Mouse (Mus musculus) midbrain, postnatal 0 days (tissue): Measurements from ENCODE around the gene Map7. TPM values are rescaled to one million over a fixed set of nuclear protein-coding genes. Genes with fewer than 3 reads are reported as not detected.

Source experiments
- ATAC-seq: fragments of 200-750 bp; cut with Nextera tagmentation; 2 replicates; pipeline ENCODE4 v1.8.0; 2017; ENCODE audit warnings: moderate number of reproducible peaks, mild to moderate bottlenecking, moderate TSS enrichment, moderate library complexity; ENCODE audit not compliant: low FRiP score
- DNase-seq: peaks from one replicate; pipeline ENCODE4 v3.0.0-alpha.2; 2015; ENCODE audit warnings: low spot score
- H3K27ac ChIP-seq: fragments of 300-500 bp; sonication (generic); 2 replicates; pipeline ENCODE4 v1.5.1; 2014; ENCODE audit warnings: low read depth, mild to moderate bottlenecking, low read length, mixed read lengths
- H3K27me3 ChIP-seq: fragments of 300-500 bp; sonication (generic); 2 replicates; pipeline ENCODE4 v1.6.1; 2014; ENCODE audit warnings: low read length, control low read depth, mixed read lengths; ENCODE audit not compliant: insufficient read depth
- H3K36me3 ChIP-seq: fragments of 300-500 bp; sonication (generic); 2 replicates; pipeline ENCODE4 v1.6.1; 2014; ENCODE audit warnings: low read length, control low read depth, mixed read lengths; ENCODE audit not compliant: insufficient read depth
- H3K4me1 ChIP-seq: fragments of 300-500 bp; sonication (generic); 2 replicates; pipeline ENCODE4 v1.6.1; 2014; ENCODE audit warnings: mild to moderate bottlenecking, control low read depth, antibody characterized with exemption, low read length, mixed read lengths; ENCODE audit not compliant: insufficient read depth
- H3K4me2 ChIP-seq: fragments of 300-500 bp; sonication (generic); 2 replicates; pipeline ENCODE4 v1.6.1; 2014; ENCODE audit warnings: low read depth, mild to moderate bottlenecking, low read length, mixed read lengths; ENCODE audit not compliant: poor library complexity, severe bottlenecking
- H3K4me3 ChIP-seq: fragments of 300-500 bp; sonication (generic); 2 replicates; pipeline ENCODE4 v1.5.1; 2014; ENCODE audit warnings: low read depth, mild to moderate bottlenecking, low read length, moderate library complexity
- H3K9ac ChIP-seq: fragments of 300-500 bp; sonication (generic); replicated peaks from 2 replicates; pipeline ENCODE4 v1.6.1; 2014; ENCODE audit warnings: mild to moderate bottlenecking, low read length, moderate library complexity, mixed read lengths; ENCODE audit not compliant: poor library complexity, severe bottlenecking
- H3K9me3 ChIP-seq: fragments of 300-500 bp; sonication (generic); 2 replicates; pipeline ENCODE4 v1.6.1; 2016; ENCODE audit warnings: low read length, control low read depth
- CTCF ChIP-seq: IDR thresholded peaks from 2 replicates; pipeline ENCODE4 v1.5.1; 2016; ENCODE audit warnings: antibody characterized with exemption, mild to moderate bottlenecking
- WGBS: fragments of 180-500 bp; shearing (Covaris S2); extraction: QIAGEN DNeasy Blood & Tissue Kit; methylation state at CpG from one replicate; pipeline ENCODE4 v1.1.7; 2014; 5-methylcytosine and 5-hydroxymethylcytosine counted together
- polyA plus RNA-seq: library from polyadenylated mRNA; unstranded; fragments of >200 nt; fragmentation: Nextera tagmentation; extraction: Ambion mirVana; gene quantifications from 2 replicates; pipeline ENCODE4 v1.2.1, GENCODE M21; 2015
- total RNA-seq: library from RNA; depleted of rRNA; stranded (reverse); fragments of >200 nt; gene quantifications from 2 replicates; pipeline ENCODE4 v1.2.3, GENCODE M21; 2014

Map7 gene
- total and polyA plus RNA-seq, 2 experiments from 2014 or later, result 8.3 to 8.7 TPM

- ATAC-seq (no peak), DNase-seq (no peak)
- no peaks in the 10 kb centered on the region for H3K36me3 ChIP-seq
- WGBS, result 92% methylated on average over 2 of the region's 2 CpGs
- H3K27me3 ChIP-seq, result no peaks in the 10 kb centered on the region
- H3K9me3 ChIP-seq, result no peaks in the 10 kb centered on the region
- no peak overlapping the region for H3K9ac ChIP-seq
- H3K4me2 ChIP-seq, result no peak overlapping the region
- H3K27ac ChIP-seq, result no peak overlapping the region
- H3K4me3 ChIP-seq, result no peak overlapping the region
- no peak for TF ChIP-seq CTCF
- H3K4me1 ChIP-seq, result 0 out of 2 replicates have a peak, but pooled peaks cover 4% of the 10 kb centered on the region
Observed at GRCm38 (mm10) chr10:20185806-20186205, 37.5 kb downstream of the Map7 start.

- Histone ChIP-seq H3K9ac (no peak overlapping the region), H3K4me3 (no peak overlapping the region), H3K4me2 (no peak overlapping the region), H3K9me3 (no peaks in the 10 kb centered on the region), H3K36me3 (no peaks in the 10 kb centered on the region), H3K27me3 (no peaks in the 10 kb centered on the region), H3K27ac (no peak overlapping the region), H3K4me1 (0 out of 2 replicates have a peak, but pooled peaks cover 3% of the 10 kb centered on the region)
- DNase-seq, result no peak
- no peak for ATAC-seq
- TF ChIP-seq CTCF, result no peak
- WGBS, result 84% methylated on average over 5 of the region's 5 CpGs
Observed at GRCm38 (mm10) chr10:20186800-20187273, 38.6 kb downstream of the Map7 start.

DNA sequence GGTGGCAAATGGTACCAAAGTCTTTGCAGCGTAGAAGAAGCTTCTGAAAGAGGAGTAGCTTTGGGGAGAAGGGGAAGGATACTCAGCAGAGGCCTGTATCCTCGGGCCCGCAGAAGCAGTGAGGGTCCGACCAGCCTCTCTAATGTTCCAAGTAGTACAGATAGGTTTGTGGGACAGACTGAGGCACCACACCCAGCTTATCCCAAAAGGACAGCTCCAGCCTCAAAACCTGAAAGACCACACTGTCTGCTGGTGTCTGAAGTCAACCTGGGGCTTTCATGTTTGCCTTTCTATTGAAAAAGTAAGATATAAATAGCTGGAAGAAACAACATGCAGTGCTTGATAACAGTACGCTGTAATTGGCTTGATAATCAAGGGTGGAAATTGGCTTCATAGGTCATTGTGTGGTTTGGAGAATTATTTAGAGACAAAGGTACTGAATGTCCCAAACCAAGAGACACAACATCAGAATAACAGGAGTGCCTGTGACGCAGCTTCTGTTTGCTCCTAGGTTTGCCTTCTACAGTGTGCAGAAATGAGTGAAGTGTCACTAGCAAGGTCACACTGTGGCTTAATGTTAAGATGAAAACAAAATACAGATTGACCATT, 42.0 kb downstream of the Map7 start:
- ATAC-seq (no peak), DNase-seq (no peak)
- no peaks in the 10 kb centered on the region for H3K27me3 ChIP-seq
- no peaks in the 10 kb centered on the region for H3K36me3 ChIP-seq
- WGBS, result 93% methylated on average over 6 of the region's 6 CpGs
- no peak for TF ChIP-seq CTCF
- H3K9me3 ChIP-seq, result no peaks in the 10 kb centered on the region
- H3K4me1 ChIP-seq, result 0 out of 2 replicates have a peak, but pooled peaks cover 5% of the 10 kb centered on the region
- H3K27ac ChIP-seq, result no peak overlapping the region
- no peak overlapping the region for H3K4me2 ChIP-seq
- no peak overlapping the region for H3K9ac ChIP-seq
- no peak overlapping the region for H3K4me3 ChIP-seq

DNA sequence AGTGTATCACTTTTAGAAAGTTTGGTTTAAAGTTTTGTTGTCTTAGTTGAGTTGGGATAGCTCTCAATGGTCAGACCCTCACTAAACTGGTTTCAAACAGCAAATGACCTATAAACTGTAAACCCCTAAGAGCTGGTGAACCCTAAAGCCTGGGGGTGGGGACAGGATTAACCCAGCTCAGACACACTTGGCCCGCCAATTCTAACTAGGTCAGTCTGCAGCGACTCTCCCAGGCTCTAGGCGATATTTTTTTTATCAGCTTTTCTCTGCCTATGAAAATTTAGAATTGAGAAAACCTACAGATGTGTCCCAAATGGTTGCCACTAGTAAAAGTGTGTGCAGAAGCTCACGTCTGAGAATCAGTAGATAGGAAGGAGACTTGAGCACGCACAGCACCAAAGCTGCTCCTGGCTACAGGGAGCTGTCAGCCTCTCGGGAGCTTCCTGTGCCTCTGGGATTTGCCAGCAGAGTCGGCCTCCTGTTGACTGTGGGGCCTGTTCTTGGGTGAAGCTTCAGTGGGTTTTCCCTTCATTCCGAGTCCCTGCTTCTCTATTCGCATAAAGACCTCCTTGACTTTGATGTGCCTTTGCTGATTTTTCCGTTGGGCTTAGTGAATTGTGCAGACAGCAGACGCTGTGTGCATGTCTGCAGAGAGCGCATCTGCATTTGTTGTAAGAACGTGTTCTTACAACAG, 46.7 kb downstream of the Map7 start:
- DNase-seq, result no peak
- TF ChIP-seq CTCF, result no peak

GRCm38 (mm10) chr10:20197039-20197438, 48.8 kb downstream of the Map7 start:
- 82% methylated on average over 7 of the region's 7 CpGs for WGBS
- H3K27ac ChIP-seq, result no peak overlapping the region
- no peak overlapping the region for H3K9ac ChIP-seq
- no peaks in the 10 kb centered on the region for H3K9me3 ChIP-seq
- no peak overlapping the region for H3K4me2 ChIP-seq
- DNase-seq, result no peak
- no peak for TF ChIP-seq CTCF
- 0 out of 2 replicates have a peak, but pooled peaks cover 6% of the 10 kb centered on the region for H3K4me1 ChIP-seq
- no peak for ATAC-seq
- H3K27me3 ChIP-seq, result no peaks in the 10 kb centered on the region
- H3K36me3 ChIP-seq, result no peaks in the 10 kb centered on the region
- no peak overlapping the region for H3K4me3 ChIP-seq

More for the DNA sequence above, 46.7 kb downstream of the Map7 start:
- Histone ChIP-seq H3K27ac (no peak overlapping the region), H3K9ac (no peak overlapping the region), H3K4me2 (no peak overlapping the region), H3K4me3 (no peak overlapping the region), H3K27me3 (no peaks in the 10 kb centered on the region), H3K9me3 (no peaks in the 10 kb centered on the region), H3K4me1 (0 out of 2 replicates have a peak, but pooled peaks cover 6% of the 10 kb centered on the region), H3K36me3 (no peaks in the 10 kb centered on the region)
- ATAC-seq, result no peak
- WGBS, result 16% methylated on average over 13 of the region's 13 CpGs
